Mouse (Mus musculus) thymus, adult 2 months (tissue): ENCODE measurements at regions not wholly inside any gene's neighbourhood (a gene's known extent, or its start where the extent isn't known, plus 50 kb on each side); places are given as distances from the start of the nearest gene placed in this dataset.

ENCODE experiments used
- CTCF ChIP-seq: fragments of 200-500 bp; IDR thresholded peaks from 2 replicates; pipeline ENCODE4 v1.5.1; 2012; ENCODE audit warnings: mild to moderate bottlenecking, control low read depth, low read length, moderate library complexity, borderline replicate concordance; ENCODE audit not compliant: control insufficient read depth, poor library complexity, insufficient read depth; ENCODE audit errors: extremely low read depth
- POLR2A ChIP-seq: fragments of 200-500 bp; IDR thresholded peaks from 2 replicates; pipeline ENCODE4 v1.6.1; 2012; ENCODE audit warnings: mild to moderate bottlenecking, low read length, control low read depth, moderate library complexity; ENCODE audit not compliant: control insufficient read depth, poor library complexity, insufficient read depth; ENCODE audit errors: extremely low read depth

- TF ChIP-seq POLR2A (no peak), CTCF (no peak)
Observed at GRCm38 (mm10) chr12:106839618-106840017, 648.8 kb upstream of the 3110018I06Rik start.
